41 mouse cellular contexts compared by ENCODE assay signal in genomic region chr3:55449148-55449547, GRCm38 (mm10). TPM values are rescaled to one million over a fixed set of nuclear protein-coding genes. Genes with fewer than 3 reads are reported as not detected.
A peak's percentile ranks its signal among the peaks of the same experiment; 100 is the strongest.
DNase-seq lines count a peak whose midpoint lies in the region; ATAC-seq and TF ChIP-seq lines count a peak whose summit lies in the region.
"Had no signal": no experiment of that assay in that cellular context is flagged by ENCODE, and none has a peak within 500 bp of the region (broad histone marks: within the 10 kb centered on the region; RNA-seq: fewer than 3 reads in every experiment).

No protein-coding gene starts in this region.

- H3K4me3 ChIP-seq in hindbrain, postnatal 0 days (ENCODE audit: low read length), result no peak overlapping the region
- H3K4me3 ChIP-seq in hindbrain, embryonic 14.5 days (replicated peaks; ENCODE audit: low read length), result no peak overlapping the region
- H3K4me3 ChIP-seq in liver, postnatal 0 days (ENCODE audit: low read depth, low read length), result no peak overlapping the region
- H3K4me3 ChIP-seq: embryonic facial prominence, embryonic 10.5 days; embryonic facial prominence, embryonic 15.5 days; hindbrain, embryonic 13.5 days; kidney, embryonic 15.5 days; limb, embryonic 12.5 days; liver, embryonic 12.5 days; stomach, embryonic 15.5 days had no signal

- no peak overlapping the region for H3K27ac ChIP-seq in hindbrain, postnatal 0 days
- no peak overlapping the region for H3K27ac ChIP-seq in hindbrain, embryonic 14.5 days
- H3K27ac ChIP-seq in liver, postnatal 0 days (ENCODE audit: low read depth), result no peak overlapping the region
- H3K27ac ChIP-seq: embryonic facial prominence, embryonic 10.5 days; embryonic facial prominence, embryonic 15.5 days; hindbrain, embryonic 13.5 days; kidney, embryonic 15.5 days; limb, embryonic 12.5 days; liver, embryonic 12.5 days; macrophage; stomach, embryonic 15.5 days had no signal

- H3K9ac ChIP-seq in hindbrain, postnatal 0 days (replicated peaks; ENCODE audit: low read length), result no peak overlapping the region
- H3K9ac ChIP-seq in hindbrain, embryonic 14.5 days, result no peak overlapping the region
- H3K9ac ChIP-seq in liver, postnatal 0 days (replicated peaks), result no peak overlapping the region
- H3K9ac ChIP-seq: embryonic facial prominence, embryonic 15.5 days; hindbrain, embryonic 13.5 days; kidney, embryonic 15.5 days; limb, embryonic 12.5 days; liver, embryonic 12.5 days; stomach, embryonic 15.5 days had no signal

- H3K4me2 ChIP-seq in hindbrain, postnatal 0 days (ENCODE audit: low read depth, low read length), result no peak overlapping the region
- H3K4me2 ChIP-seq in hindbrain, embryonic 14.5 days (replicated peaks), result no peak overlapping the region
- H3K4me2 ChIP-seq in liver, postnatal 0 days (ENCODE audit: low read depth, low read length), result no peak overlapping the region
- H3K4me2 ChIP-seq: embryonic facial prominence, embryonic 15.5 days; heart, embryonic 11.5 days; hindbrain, embryonic 13.5 days; kidney, embryonic 15.5 days; limb, embryonic 12.5 days; liver, embryonic 12.5 days; stomach, embryonic 15.5 days had no signal

- TF ChIP-seq EP300 in liver, postnatal 0 days (IDR thresholded peaks at IDR 0.05; ENCODE audit: low read depth), result no peak

- no peaks in the 10 kb centered on the region for H3K9me3 ChIP-seq in hindbrain, postnatal 0 days (ENCODE audit: low read length)
- H3K9me3 ChIP-seq in hindbrain, embryonic 14.5 days (ENCODE audit: control insufficient read depth, low read length), result no peaks in the 10 kb centered on the region
- no peaks in the 10 kb centered on the region for H3K9me3 ChIP-seq in liver, postnatal 0 days (ENCODE audit: low read length)
- H3K9me3 ChIP-seq: embryonic facial prominence, embryonic 10.5 days; embryonic facial prominence, embryonic 15.5 days; hindbrain, embryonic 13.5 days; kidney, embryonic 15.5 days; liver, embryonic 12.5 days; stomach, embryonic 15.5 days had no signal

- peak; percentile 43 for TF ChIP-seq CTCF in hindbrain, postnatal 0 days (IDR thresholded peaks at IDR 0.05; ENCODE audit: low read depth)
- TF ChIP-seq CTCF in liver, postnatal 0 days (IDR thresholded peaks at IDR 0.05; ENCODE audit: low read depth), result 0 out of 2 replicates have a peak, but pooled peaks have one; percentile 7
- TF ChIP-seq CTCF in brain, embryonic 14.5 days (IDR thresholded peaks at IDR 0.05; ENCODE audit: borderline replicate concordance, extremely low read depth, insufficient read depth, insufficient read length), result peak; percentile 40; the same call in 1 of the 2 replicates

- TF ChIP-seq POLR2A in brain, embryonic 14.5 days (IDR thresholded peaks at IDR 0.05; ENCODE audit: borderline replicate concordance, extremely low read depth, insufficient read depth, insufficient read length, poor library complexity, severe bottlenecking), result no peak

- WGBS in hindbrain, postnatal 0 days, result 95% methylated on average over 2 of the region's 2 CpGs
- 94% methylated on average over 2 of the region's 2 CpGs for WGBS in hindbrain, embryonic 14.5 days
- WGBS in liver, postnatal 0 days (ENCODE audit: insufficient replicate concordance), result 68% methylated on average over 2 of the region's 2 CpGs

- H3K27me3 ChIP-seq in hindbrain, postnatal 0 days (ENCODE audit: insufficient read depth, low read length), result no peaks in the 10 kb centered on the region
- H3K27me3 ChIP-seq in hindbrain, embryonic 14.5 days (ENCODE audit: control insufficient read depth, insufficient read depth, low read length), result no peaks in the 10 kb centered on the region
- H3K27me3 ChIP-seq in liver, postnatal 0 days (ENCODE audit: insufficient read depth, low read length), result no peaks in the 10 kb centered on the region
- H3K27me3 ChIP-seq: embryonic facial prominence, embryonic 15.5 days; hindbrain, embryonic 13.5 days; kidney, embryonic 15.5 days; limb, embryonic 12.5 days; liver, embryonic 12.5 days; stomach, embryonic 15.5 days had no signal

- H3K36me3 ChIP-seq in hindbrain, postnatal 0 days (ENCODE audit: insufficient read depth, low read length), result peaks cover 4% of the 10 kb centered on the region; the same call in 1 of the 2 replicates
- peaks cover 11% of the 10 kb centered on the region for H3K36me3 ChIP-seq in hindbrain, embryonic 14.5 days (replicated peaks; ENCODE audit: control insufficient read depth, insufficient read depth)
- H3K36me3 ChIP-seq in liver, postnatal 0 days (replicated peaks; ENCODE audit: insufficient read depth, low read length), result no peaks in the 10 kb centered on the region
- H3K36me3 ChIP-seq: embryonic facial prominence, embryonic 10.5 days; embryonic facial prominence, embryonic 15.5 days; kidney, embryonic 15.5 days; limb, embryonic 12.5 days; liver, embryonic 12.5 days; stomach, embryonic 15.5 days had no signal

- no peak for DNase-seq in hindbrain, postnatal 0 days (ENCODE audit: low spot score)
- no peak for DNase-seq in hindbrain, embryonic 14.5 days (ENCODE audit: low spot score)
- no peak for DNase-seq in liver, postnatal 0 days
- no peak for DNase-seq in liver
- peak; percentile 23 for DNase-seq in ES-CJ7 (ENCODE audit: low read depth, low spot score)
- no peak for DNase-seq in brain, embryonic 14.5 days (ENCODE audit: low read depth)
- DNase-seq in adrenal gland, adult 18-20 months (ENCODE audit: low spot score in 2 of 2), result no peak
- DNase-seq in cerebellum, adult 8-10 months, result no peak
- DNase-seq: adrenal gland, adult 8-10 months; cerebellum, adult 11 months; cerebellum, postnatal 14 days; gastrocnemius, postnatal 25 days; heart, adult 11 months; heart, postnatal 36 days; kidney, adult 18-20 months; kidney, postnatal 4 days; lung, adult 2 months; lung, postnatal 10 days; midbrain, embryonic 14.5 days; right cerebral cortex, postnatal 25 days; thymus, postnatal 4 days had no signal

- no peak for ATAC-seq in hindbrain, postnatal 0 days
- ATAC-seq in hindbrain, embryonic 14.5 days (ENCODE audit: low FRiP score), result no peak
- ATAC-seq in liver, postnatal 0 days, result no peak
- ATAC-seq: activated CD4-positive, CD25-positive, alpha-beta regulatory T cell, adult 4 months; forebrain, embryonic 14.5 days; inflammation-experienced regulatory T-cells, adult 6 months; liver, embryonic 12.5 days had no signal

- 0 out of 2 replicates have a peak, but pooled peaks cover 8% of the 10 kb centered on the region for H3K4me1 ChIP-seq in hindbrain, postnatal 0 days (ENCODE audit: insufficient read depth, low read length)
- H3K4me1 ChIP-seq in hindbrain, embryonic 14.5 days (replicated peaks; ENCODE audit: control insufficient read depth, insufficient read depth, low read length), result no peaks in the 10 kb centered on the region
- H3K4me1 ChIP-seq in liver, postnatal 0 days (ENCODE audit: insufficient read depth), result no peaks in the 10 kb centered on the region
- H3K4me1 ChIP-seq: hindbrain, embryonic 13.5 days; kidney, embryonic 15.5 days; liver, embryonic 12.5 days; stomach, embryonic 15.5 days had no signal

RNA-seq across cellular contexts. Expression of gene Gm21954, which starts 22.9 kb away (rescaled TPM):
- total RNA-seq in hindbrain, postnatal 0 days (2014; rRNA removed), result not detected in 2 replicates
- not detected in 2 replicates for polyA plus RNA-seq in hindbrain, postnatal 0 days (2015; fragmentation: Nextera tagmentation; extraction: Ambion mirVana)
- not detected in 2 replicates for polyA plus RNA-seq in hindbrain, embryonic 14.5 days (2014; fragmentation: Nextera tagmentation; extraction: Ambion mirVana)
- not detected in 2 replicates for polyA plus RNA-seq in liver, postnatal 0 days (2015; fragmentation: Nextera tagmentation; extraction: Ambion mirVana)
- polyA plus RNA-seq in brain, embryonic 14.5 days (2012; rRNA removed), result not detected in 2 replicates
- not detected for total RNA-seq in adrenal gland, adult 18-20 months (2021)
- total RNA-seq: adrenal gland, adult 8-10 months; gastrocnemius, adult 18-20 months; gastrocnemius, postnatal 25 days; heart, postnatal 36 days; left cerebral cortex, postnatal 25 days; MEL; neutrophil, adult 5-6 weeks had no signal
- polyA plus RNA-seq: activated CD4-positive, CD25-positive, alpha-beta regulatory T cell, adult 4 months; embryonic facial prominence, embryonic 10.5 days; embryonic facial prominence, embryonic 15.5 days; forebrain, embryonic 14.5 days; frontal cortex, adult 2 months; heart, embryonic 11.5 days; heart, embryonic 16.5 days; hindbrain, embryonic 13.5 days; inflammation-experienced regulatory T-cells, adult 6 months; kidney, embryonic 15.5 days; limb, embryonic 12.5 days; liver, embryonic 12.5 days; lung, adult 2 months; macrophage; midbrain, embryonic 14.5 days; neural tube, embryonic 11.5 days; stomach, embryonic 15.5 days; thymus, postnatal 0 days had no signal
